Mouse (Mus musculus) liver, embryonic 14.5 days (tissue): ENCODE measurements around the gene Filip1l. TPM values are rescaled to one million over a fixed set of nuclear protein-coding genes. Genes with fewer than 3 reads are reported as not detected.

Experiments used
- ATAC-seq: fragments of 200-750 bp; cut with Nextera tagmentation; 2 replicates; pipeline ENCODE4 v1.8.0; 2017; ENCODE audit warnings: moderate number of reproducible peaks, mild to moderate bottlenecking, moderate library complexity; ENCODE audit not compliant: insufficient read depth
- DNase-seq, 3 experiments: peaks; one replicate each; pipeline ENCODE4 v3.0.0-alpha.2; 2012 to 2013; ENCODE audit warnings: low read depth in 3 of 3, low spot score in 3 of 3
- H3K27ac ChIP-seq: fragments of 300-500 bp; sonication (generic); 2 replicates; pipeline ENCODE4 v1.5.1; 2014; ENCODE audit warnings: moderate library complexity, mild to moderate bottlenecking, control low read depth, inconsistent platforms
- H3K27me3 ChIP-seq: fragments of 300-500 bp; sonication (generic); 2 replicates; pipeline ENCODE4 v1.6.1; 2014; ENCODE audit warnings: mild to moderate bottlenecking, low read length, moderate library complexity; ENCODE audit not compliant: control insufficient read depth, insufficient read depth
- H3K36me3 ChIP-seq: fragments of 300-500 bp; sonication (generic); replicated peaks from 2 replicates; pipeline ENCODE4 v1.6.1; 2014; ENCODE audit warnings: low read depth; ENCODE audit not compliant: control insufficient read depth, insufficient read depth
- H3K4me1 ChIP-seq, 2 experiments: fragments of 200-500 bp in 1 of 2; fragments of 300-500 bp in 1 of 2; sonication (generic) in 1 of 2; replicated peaks; 2 replicates each; pipeline ENCODE4 v1.6.1; 2012 to 2014; ENCODE audit warnings: antibody characterized with exemption in 1 of 2, inconsistent platforms in 1 of 2, low read length in 1 of 2; ENCODE audit not compliant: control insufficient read depth in 2 of 2, insufficient read depth in 2 of 2
- H3K4me2 ChIP-seq: fragments of 300-500 bp; sonication (generic); 2 replicates; pipeline ENCODE4 v1.6.1; 2014; ENCODE audit warnings: low read depth, mild to moderate bottlenecking, control low read depth, moderate library complexity
- H3K4me3 ChIP-seq, 2 experiments: fragments of 200-500 bp in 1 of 2; fragments of 300-500 bp in 1 of 2; sonication (generic) in 1 of 2; 2 replicates each; pipeline ENCODE4 v1.5.1; 2012 to 2014; ENCODE audit warnings: low read depth in 2 of 2, low read length in 2 of 2, mild to moderate bottlenecking in 2 of 2, control low read depth in 1 of 2, inconsistent platforms in 1 of 2, moderate library complexity in 1 of 2; ENCODE audit not compliant: insufficient read depth in 1 of 2
- H3K9ac ChIP-seq: fragments of 300-500 bp; sonication (generic); replicated peaks from 2 replicates; pipeline ENCODE4 v1.6.1; 2014; ENCODE audit warnings: mild to moderate bottlenecking, control low read depth, moderate library complexity
- H3K9me3 ChIP-seq: fragments of 300-500 bp; sonication (generic); 2 replicates; pipeline ENCODE4 v1.6.1; 2016; ENCODE audit warnings: low read length, mixed read lengths; ENCODE audit not compliant: control insufficient read depth
- CTCF ChIP-seq: IDR thresholded peaks from 2 replicates; pipeline ENCODE4 v1.5.1; 2016; ENCODE audit warnings: antibody characterized with exemption, low read depth, control low read depth
- EP300 ChIP-seq: IDR thresholded peaks from 2 replicates; pipeline ENCODE4 v1.6.1; 2016; ENCODE audit warnings: antibody characterized with exemption, low read depth
- WGBS: fragments of 180-500 bp; shearing (Covaris S2); extraction: QIAGEN DNeasy Blood & Tissue Kit; methylation state at CpG from one replicate; pipeline ENCODE4 v1.1.7; 2014; ENCODE audit not compliant: insufficient replicate concordance; 5-methylcytosine and 5-hydroxymethylcytosine counted together
- polyA plus RNA-seq, 2 experiments: library from polyadenylated mRNA; depleted of rRNA in 1 of 2; stranded (reverse) in 1 of 2; unstranded in 1 of 2; fragments of >200 nt; fragmentation: Nextera tagmentation in 1 of 2; extraction: Ambion mirVana in 1 of 2; gene quantifications; 2 replicates each; pipeline versions ENCODE4 v1.2.1 to v1.2.3; 2012 to 2014

Gene Filip1l
- polyA plus RNA-seq, 2 experiments, result 2.1 to 3.3 TPM

DNA sequence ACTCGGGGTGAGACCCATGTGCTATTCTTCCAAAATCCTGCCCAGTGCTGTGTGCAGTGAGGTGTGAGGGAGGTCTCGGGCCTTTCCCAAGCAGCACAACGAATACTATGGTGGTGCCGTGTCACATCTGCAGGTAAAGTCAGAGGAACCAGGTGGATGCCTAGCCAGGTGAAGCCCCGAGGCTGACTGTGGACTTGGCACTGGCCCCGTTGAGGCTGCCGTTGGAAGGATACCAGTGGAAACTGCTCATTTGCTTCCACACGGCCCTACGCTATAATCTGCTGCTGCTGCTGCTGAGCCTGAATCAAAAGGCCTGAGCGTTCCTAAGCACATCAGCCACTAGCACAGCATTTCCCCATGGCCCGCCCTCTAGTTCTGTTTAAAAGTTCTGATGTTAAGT is 86.3 kb downstream of the Filip1l start:
- Histone ChIP-seq H3K4me3 (no peak overlapping the region), H3K36me3 (no peaks in the 10 kb centered on the region), H3K4me1 (no peaks in the 10 kb centered on the region; a peak in 1 of 4 replicates), H3K9ac (no peak overlapping the region), H3K4me2 (no peak overlapping the region), H3K27me3 (no peaks in the 10 kb centered on the region), H3K27ac (no peak overlapping the region), H3K9me3 (no peaks in the 10 kb centered on the region)
- TF ChIP-seq EP300 (no peak), CTCF (no peak)
- 77% methylated on average over 11 of the region's 11 CpGs for WGBS
- DNase-seq, result no peak
- ATAC-seq, result no peak

DNA sequence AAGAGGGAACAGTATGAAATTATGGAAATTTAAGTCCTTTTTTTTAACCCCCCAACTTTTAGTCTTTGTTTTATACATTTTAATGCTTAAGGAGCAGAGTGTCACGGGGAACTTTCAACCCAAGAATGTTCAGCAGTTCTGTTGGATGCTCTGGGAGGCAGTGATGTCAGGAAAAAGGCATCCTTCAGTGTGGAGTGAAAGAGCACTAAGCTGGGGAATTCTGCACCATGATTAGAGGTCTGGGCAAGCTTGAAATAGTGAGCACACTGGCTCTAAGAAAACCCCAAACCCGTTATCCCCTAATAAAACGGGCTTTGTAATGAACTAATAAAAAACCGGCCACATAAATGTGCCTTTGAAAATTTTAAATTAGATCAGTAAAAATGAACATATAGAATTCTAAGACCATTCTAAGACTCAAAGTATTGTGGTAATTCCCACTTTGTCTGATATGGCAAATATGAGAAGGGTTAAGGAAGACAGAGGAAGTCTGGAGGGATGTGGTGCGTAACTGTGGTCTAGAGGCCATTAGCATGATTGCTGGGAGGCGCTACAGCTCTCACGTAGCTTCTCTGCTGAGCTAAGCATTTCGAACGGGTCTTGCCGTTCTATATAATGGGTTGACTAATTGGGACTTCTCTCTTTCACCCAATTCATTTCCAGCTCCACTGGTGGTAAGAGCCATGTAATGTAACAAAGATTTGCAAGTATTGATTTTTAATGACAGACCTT is 88.0 kb downstream of the Filip1l start:
- Histone ChIP-seq H3K27me3 (no peaks in the 10 kb centered on the region), H3K4me3 (no peak overlapping the region), H3K4me2 (no peak overlapping the region), H3K36me3 (no peaks in the 10 kb centered on the region), H3K9ac (no peak overlapping the region), H3K9me3 (no peaks in the 10 kb centered on the region), H3K27ac (no peak overlapping the region), H3K4me1 (no peaks in the 10 kb centered on the region)
- WGBS, result 49% methylated on average over 10 of the region's 10 CpGs
- ATAC-seq, result no peak
- no peak for DNase-seq
- TF ChIP-seq EP300, result no peak
- no peak for TF ChIP-seq CTCF

DNA sequence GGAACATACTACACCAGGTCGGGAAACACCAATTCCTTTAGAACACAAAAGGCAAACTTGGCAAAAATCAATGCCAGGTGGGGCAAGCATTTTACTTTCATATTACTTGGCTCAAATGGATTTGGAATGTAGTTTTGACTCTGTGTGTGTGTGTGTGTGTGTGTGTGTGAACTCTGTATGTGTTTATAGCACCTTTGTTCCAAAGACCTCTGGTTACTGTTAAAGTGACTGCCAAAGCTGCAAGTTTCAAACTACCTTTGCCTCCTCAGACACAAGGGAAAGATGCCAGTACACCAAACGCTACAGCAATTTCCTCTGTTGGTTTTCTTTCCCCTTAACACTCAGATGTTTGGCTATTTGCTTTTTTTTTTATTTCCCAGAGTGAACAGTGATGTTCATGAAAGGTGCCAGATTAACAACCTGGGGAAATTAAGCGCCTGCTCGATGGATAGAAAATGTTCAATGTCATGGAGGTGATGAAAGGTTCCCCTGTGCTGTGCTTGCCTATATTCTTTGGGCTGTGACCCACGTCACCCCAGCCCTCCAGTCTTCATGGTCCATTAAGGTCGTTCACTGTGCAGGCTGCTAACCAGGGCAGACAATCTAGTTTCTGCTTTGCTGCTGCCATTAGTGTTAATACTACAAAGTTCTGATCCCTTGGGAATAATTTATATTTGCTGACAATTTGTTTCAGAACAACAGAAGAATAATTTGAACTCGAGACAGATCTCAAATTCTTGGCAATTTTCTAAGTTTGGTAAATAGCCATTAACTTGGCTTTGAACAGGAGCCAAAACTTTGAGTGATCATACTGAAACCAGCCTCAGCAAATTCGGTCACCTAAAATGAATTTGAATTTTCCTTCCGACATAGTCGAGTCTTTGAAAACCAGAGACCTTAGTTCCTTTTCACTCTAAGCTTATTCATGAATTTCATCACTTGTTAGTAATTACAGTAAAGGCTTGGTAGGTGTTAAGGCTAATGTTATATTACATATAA is 92.5 kb downstream of the Filip1l start:
- WGBS, result 64% methylated on average over 10 of the region's 10 CpGs
- no peaks in the 10 kb centered on the region for H3K9me3 ChIP-seq
- H3K4me3 ChIP-seq, result no peak overlapping the region
- DNase-seq (no peak), ATAC-seq (no peak)
- H3K9ac ChIP-seq, result no peak overlapping the region
- H3K27ac ChIP-seq, result no peak overlapping the region
- no peaks in the 10 kb centered on the region for H3K27me3 ChIP-seq
- no peaks in the 10 kb centered on the region for H3K36me3 ChIP-seq
- H3K4me1 ChIP-seq, result no peaks in the 10 kb centered on the region
- no peak for TF ChIP-seq CTCF
- TF ChIP-seq EP300, result no peak
- no peak overlapping the region for H3K4me2 ChIP-seq

DNA sequence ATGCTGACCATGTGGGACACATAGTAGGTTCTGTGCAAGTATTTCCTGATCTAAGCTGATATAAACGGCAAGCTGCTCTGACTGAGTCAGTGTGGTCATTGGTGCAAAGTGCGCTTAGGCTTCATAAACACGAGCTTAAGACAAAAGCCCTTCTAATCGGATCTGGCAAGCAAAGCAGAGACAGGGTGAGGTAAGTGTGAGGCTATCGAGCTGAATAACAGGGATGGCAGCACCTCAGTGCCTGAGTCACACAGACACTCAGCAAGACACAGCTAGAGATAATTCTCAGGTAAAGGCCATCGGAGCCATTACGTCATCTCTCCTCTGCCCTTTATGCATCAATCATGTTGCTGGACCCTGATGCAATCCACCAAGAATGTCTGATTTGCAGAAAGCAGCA is 100.1 kb downstream of the Filip1l start:
- WGBS, result 64% methylated on average over 7 of the region's 7 CpGs

More for the DNA sequence above, 100.1 kb downstream of the Filip1l start:
- no peak for ATAC-seq
- no peaks in the 10 kb centered on the region for H3K36me3 ChIP-seq
- no peaks in the 10 kb centered on the region for H3K27me3 ChIP-seq
- TF ChIP-seq CTCF (no peak), EP300 (no peak)
- no peak overlapping the region for H3K9ac ChIP-seq
- H3K27ac ChIP-seq, result no peak overlapping the region
- no peaks in the 10 kb centered on the region for H3K4me1 ChIP-seq
- H3K9me3 ChIP-seq, result no peaks in the 10 kb centered on the region
- no peak for DNase-seq
- no peak overlapping the region for H3K4me2 ChIP-seq
- H3K4me3 ChIP-seq, result no peak overlapping the region
